Mouse (Mus musculus): ENCODE data around the gene Secisbp2l.

- no peak for TF ChIP-seq EP300 (IDR thresholded peaks at IDR 0.05; ENCODE audit: low read depth)
- no peak for TF ChIP-seq CTCF (IDR thresholded peaks at IDR 0.05; ENCODE audit: low read depth)
These were observed 18.1 kb downstream of the Secisbp2l start for GRCm38 (mm10) chr2:125764531-125764930.
